Mouse (Mus musculus) heart, postnatal 0 days (tissue): ENCODE measurements at regions not wholly inside any gene's neighbourhood (a gene's known extent, or its start where the extent isn't known, plus 50 kb on each side); places are given as distances from the start of the nearest gene placed in this dataset.

Source experiments
- CTCF ChIP-seq: IDR thresholded peaks from 2 replicates; pipeline ENCODE4 v1.5.1; 2016; ENCODE audit warnings: antibody characterized with exemption, control low read depth, low read depth
- EP300 ChIP-seq: IDR thresholded peaks from 2 replicates; pipeline ENCODE4 v1.6.1; 2016; ENCODE audit warnings: antibody characterized with exemption, low read depth

DNA sequence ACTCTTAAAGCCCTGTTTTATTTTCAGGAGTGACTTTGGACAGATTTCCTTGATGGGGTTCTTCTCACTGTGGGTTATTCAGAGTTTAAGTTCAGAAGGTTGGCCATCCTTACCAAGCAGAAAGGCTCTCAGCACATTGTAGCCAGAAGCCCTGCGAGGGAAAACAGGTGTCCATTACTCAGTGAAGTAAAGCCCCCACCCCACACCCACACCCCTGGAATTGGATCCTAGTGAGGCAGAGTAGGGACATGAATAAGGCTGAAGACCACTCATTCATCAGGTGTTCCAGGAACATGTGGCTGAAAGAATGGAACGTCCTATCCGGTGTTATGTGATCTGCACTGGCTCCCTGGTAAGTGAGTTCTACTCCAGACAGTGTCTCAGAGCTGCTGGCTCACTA lies 602.3 kb downstream of the Tns3 start:
- TF ChIP-seq CTCF (no peak), EP300 (no peak)
